Mouse (Mus musculus) heart, adult 2 months (tissue): ENCODE measurements around the gene Prune1.

Source experiments
- CTCF ChIP-seq: fragments of 200-600 bp; IDR thresholded peaks from 2 replicates; pipeline ENCODE4 v1.8.1; 2022; ENCODE audit warnings: antibody characterized with exemption, mild to moderate bottlenecking, moderate library complexity
- POLR2A ChIP-seq: fragments of 200-500 bp; IDR thresholded peaks from 2 replicates; pipeline ENCODE4 v1.6.1; 2011; ENCODE audit warnings: mild to moderate bottlenecking, low read depth, low read length, control low read depth; ENCODE audit not compliant: insufficient read depth

- no peak for TF ChIP-seq CTCF
- TF ChIP-seq POLR2A, result no peak
Measured at GRCm38 (mm10) chr3:95276428-95276934, 5.4 kb downstream of the Prune1 start.
